Mouse (Mus musculus): Measurements from ENCODE around the gene Nos1ap. TPM values are rescaled to one million over a fixed set of nuclear protein-coding genes. Genes with fewer than 3 reads are reported as not detected.

Nos1ap gene
- polyA plus RNA-seq, 1 experiment, result 1.1 TPM

DNA sequence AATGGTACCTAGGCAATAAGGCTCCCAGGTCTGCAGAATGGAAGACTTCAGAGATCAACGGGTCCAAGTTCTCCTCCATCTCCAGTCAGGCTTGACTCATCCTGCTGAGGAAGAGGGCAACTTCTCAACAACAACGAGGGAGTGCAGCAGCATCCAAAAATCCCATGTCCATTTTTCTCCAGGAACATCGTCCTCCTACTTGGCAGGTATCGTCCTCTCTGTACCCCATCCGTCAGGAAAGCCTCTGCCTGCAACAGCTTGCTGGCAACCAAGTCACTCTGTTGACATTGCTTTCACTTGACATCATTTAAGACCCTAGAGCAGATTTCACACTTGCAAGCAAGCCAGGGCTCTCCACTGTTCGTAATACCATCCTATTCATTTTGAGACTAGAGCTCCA is 33.0 kb downstream of the Nos1ap start:
- H3K9me3 ChIP-seq (ENCODE audit: control insufficient read depth, low read length), result peaks cover 3% of the 10 kb centered on the region; the same call in 1 of the 2 replicates
- H3K4me1 ChIP-seq (ENCODE audit: control insufficient read depth), result peaks cover 10% of the 10 kb centered on the region
- no peaks in the 10 kb centered on the region for H3K27me3 ChIP-seq (ENCODE audit: control insufficient read depth)
- H3K36me3 ChIP-seq (ENCODE audit: control insufficient read depth), result no peaks in the 10 kb centered on the region
- H3K4me3 ChIP-seq (replicated peaks), result no peak overlapping the region
- no peak for TF ChIP-seq TAL1 (IDR thresholded peaks at IDR 0.05; ENCODE audit: low read length)
- TF ChIP-seq GATA1 (IDR thresholded peaks at IDR 0.05; ENCODE audit: low read length), result no peak

DNA sequence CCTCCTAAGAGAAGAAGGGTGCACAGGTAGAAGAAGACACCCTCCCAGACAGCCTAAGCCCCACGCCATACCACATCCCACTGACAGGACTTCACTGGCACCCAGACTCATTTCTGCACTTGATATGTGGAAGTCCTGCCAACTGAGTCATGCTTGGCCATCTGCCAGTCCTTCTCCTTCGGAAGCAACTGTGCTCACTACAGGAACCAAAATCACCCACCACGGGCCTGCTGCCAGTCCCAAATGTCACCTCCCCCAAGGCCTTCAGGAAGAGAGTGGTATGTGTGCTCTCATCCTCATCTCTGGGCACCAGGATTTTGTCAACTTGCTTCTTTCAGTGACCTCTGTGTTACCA is 34.7 kb downstream of the Nos1ap start:
- TF ChIP-seq TAL1 (IDR thresholded peaks at IDR 0.05; ENCODE audit: low read length) (no peak), GATA1 (IDR thresholded peaks at IDR 0.05; ENCODE audit: low read length) (no peak)
- no peak overlapping the region for H3K4me3 ChIP-seq (replicated peaks)
- H3K4me1 ChIP-seq (ENCODE audit: control insufficient read depth), result peaks cover 10% of the 10 kb centered on the region
- H3K27me3 ChIP-seq (ENCODE audit: control insufficient read depth), result no peaks in the 10 kb centered on the region
- H3K9me3 ChIP-seq (ENCODE audit: control insufficient read depth, low read length), result peaks cover 3% of the 10 kb centered on the region; the same call in 1 of the 2 replicates
- H3K36me3 ChIP-seq (ENCODE audit: control insufficient read depth), result no peaks in the 10 kb centered on the region

DNA sequence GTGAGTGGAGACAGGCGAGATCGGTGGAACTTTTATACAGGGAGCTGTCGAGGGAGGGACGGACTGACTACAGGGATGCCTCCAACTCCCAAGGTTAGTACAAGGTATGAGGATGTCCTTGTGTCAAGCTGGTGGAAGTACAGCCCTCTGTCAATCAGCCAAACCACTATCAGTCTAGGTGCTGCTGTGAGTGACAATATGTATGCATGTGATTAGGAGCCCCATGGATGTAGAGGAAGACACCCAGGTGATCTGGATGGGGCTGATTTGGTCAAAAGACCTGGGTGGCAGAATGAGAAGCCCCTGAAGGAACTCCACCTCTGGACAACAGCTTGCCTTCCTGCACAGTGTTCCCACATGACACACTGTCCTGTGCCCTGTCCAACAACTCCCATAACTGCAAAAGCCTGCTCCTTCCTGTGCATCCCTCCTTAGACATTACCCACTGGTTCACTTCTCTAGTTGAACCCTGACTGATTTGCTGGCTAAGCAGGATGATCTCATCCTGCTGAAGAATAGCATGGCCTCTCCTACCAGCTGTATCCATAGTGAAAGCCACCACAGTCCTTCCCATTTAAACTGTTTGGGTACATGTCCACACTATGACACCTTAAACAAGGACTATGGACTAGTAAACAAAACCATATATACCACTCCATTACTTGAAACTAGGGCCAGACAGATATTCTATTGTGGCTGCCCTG is 35.3 kb downstream of the Nos1ap start:
- peaks cover 3% of the 10 kb centered on the region; the same call in 1 of the 2 replicates for H3K9me3 ChIP-seq (ENCODE audit: control insufficient read depth, low read length)
- H3K36me3 ChIP-seq (ENCODE audit: control insufficient read depth), result no peaks in the 10 kb centered on the region
- no peaks in the 10 kb centered on the region for H3K27me3 ChIP-seq (ENCODE audit: control insufficient read depth)
- TF ChIP-seq TAL1 (IDR thresholded peaks at IDR 0.05; ENCODE audit: low read length) (no peak), GATA1 (IDR thresholded peaks at IDR 0.05; ENCODE audit: low read length) (no peak)
- H3K4me3 ChIP-seq (replicated peaks), result no peak overlapping the region
- H3K4me1 ChIP-seq (ENCODE audit: control insufficient read depth), result peaks cover 10% of the 10 kb centered on the region

DNA sequence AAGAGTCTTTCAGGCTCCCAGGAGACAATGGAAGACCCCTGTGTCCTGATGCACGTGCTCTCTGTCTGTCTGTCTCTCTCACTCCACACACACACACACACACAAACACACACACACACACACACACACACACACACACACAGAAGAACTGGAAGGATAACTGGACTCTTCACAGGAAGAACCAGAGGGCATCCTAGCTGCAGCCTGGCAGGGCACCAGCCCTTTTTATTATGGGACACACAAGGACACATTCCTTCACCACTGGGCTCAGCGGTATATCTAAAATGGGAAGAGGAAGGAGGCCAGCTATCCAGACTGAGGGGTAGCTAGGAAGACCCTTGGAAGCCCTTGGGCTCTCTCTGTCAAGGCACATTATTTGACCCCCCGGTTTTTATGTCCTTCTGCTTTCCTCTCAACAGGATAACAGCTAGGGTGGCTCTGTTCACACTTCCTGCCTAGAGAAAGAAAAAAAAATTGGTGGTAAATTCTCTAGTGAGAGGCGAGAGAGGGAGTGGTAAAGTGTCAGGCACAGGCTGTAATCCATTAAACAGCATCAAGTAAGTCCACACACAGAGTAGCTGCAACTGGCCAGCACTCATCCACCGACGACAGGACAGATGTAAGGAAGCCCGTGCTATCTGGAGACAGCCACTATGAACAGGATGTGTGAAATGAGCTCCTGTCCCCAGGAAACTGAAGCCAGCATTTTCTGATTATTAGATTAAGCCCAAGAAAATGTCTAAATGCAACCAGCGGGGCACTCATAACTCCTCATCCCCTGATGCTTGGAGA is 38.8 kb downstream of the Nos1ap start:
- H3K9me3 ChIP-seq (ENCODE audit: control insufficient read depth, low read length), result peaks cover 3% of the 10 kb centered on the region; the same call in 1 of the 2 replicates
- H3K36me3 ChIP-seq (ENCODE audit: control insufficient read depth), result no peaks in the 10 kb centered on the region
- no peak for TF ChIP-seq TAL1 (IDR thresholded peaks at IDR 0.05; ENCODE audit: low read length)
- no peak for TF ChIP-seq GATA1 (IDR thresholded peaks at IDR 0.05; ENCODE audit: low read length)
- H3K4me1 ChIP-seq (ENCODE audit: control insufficient read depth), result peaks cover 10% of the 10 kb centered on the region
- no peaks in the 10 kb centered on the region for H3K27me3 ChIP-seq (ENCODE audit: control insufficient read depth)
- no peak overlapping the region for H3K4me3 ChIP-seq (replicated peaks)

DNA sequence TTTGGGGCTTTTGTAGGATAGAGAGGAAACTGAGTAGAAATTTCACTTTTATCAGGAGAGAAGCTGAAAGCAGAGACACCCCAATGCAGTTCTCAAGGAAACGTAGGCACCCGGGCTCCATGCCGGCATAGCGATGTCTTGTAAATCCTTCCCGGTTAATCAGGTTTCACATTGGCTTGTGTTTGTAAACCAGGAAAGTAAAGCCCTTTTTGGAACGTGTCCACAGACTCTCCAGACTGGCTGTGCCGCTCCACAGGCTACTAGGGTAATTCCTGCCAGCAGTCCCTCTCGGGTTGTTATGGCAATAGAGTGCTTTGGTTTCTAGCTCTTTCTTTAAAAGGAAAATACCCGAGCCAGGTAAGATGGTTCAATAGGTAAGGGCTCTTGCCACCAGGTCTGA is 40.6 kb downstream of the Nos1ap start:
- TF ChIP-seq TAL1 (IDR thresholded peaks at IDR 0.05; ENCODE audit: low read length) (no peak), GATA1 (IDR thresholded peaks at IDR 0.05; ENCODE audit: low read length) (no peak)
- Histone ChIP-seq H3K27me3 (ENCODE audit: control insufficient read depth) (no peaks in the 10 kb centered on the region), H3K4me3 (replicated peaks) (no peak overlapping the region), H3K36me3 (ENCODE audit: control insufficient read depth) (no peaks in the 10 kb centered on the region), H3K9me3 (ENCODE audit: control insufficient read depth, low read length) (peaks cover 3% of the 10 kb centered on the region; the same call in 1 of the 2 replicates), H3K4me1 (ENCODE audit: control insufficient read depth) (peaks cover under 1% of the 10 kb centered on the region)

DNA sequence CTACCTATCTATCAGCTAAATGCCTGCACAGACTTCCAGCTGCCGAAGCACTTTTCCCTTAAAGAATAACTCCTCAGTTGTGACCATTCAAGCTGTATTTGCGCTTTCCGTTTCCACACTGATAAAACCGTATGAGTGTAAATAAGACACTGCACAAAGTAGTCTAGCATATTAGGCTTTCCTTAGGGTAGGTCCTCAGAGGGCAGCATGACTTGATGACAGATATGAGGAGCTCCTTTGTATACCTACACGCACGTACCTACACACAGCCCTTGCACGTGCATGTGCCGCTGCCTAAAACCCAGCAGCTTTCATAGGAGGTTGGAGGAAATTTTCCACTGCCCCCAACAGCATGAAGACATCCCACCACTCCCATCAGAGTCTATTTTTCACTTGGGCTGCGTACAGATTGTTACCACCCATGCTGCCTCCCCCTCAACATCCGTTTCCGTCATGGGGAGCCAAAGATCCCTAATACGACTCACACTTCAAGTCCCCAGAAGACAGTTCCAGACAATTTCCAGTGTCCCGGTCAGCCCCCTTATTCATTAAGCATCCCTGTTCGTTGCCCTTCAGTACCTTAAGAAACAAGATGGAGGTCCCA is 41.4 kb downstream of the Nos1ap start:
- Histone ChIP-seq H3K4me1 (ENCODE audit: control insufficient read depth) (no peaks in the 10 kb centered on the region), H3K36me3 (ENCODE audit: control insufficient read depth) (no peaks in the 10 kb centered on the region), H3K4me3 (replicated peaks) (no peak overlapping the region), H3K9me3 (ENCODE audit: control insufficient read depth, low read length) (peaks cover 3% of the 10 kb centered on the region; the same call in 1 of the 2 replicates), H3K27me3 (ENCODE audit: control insufficient read depth) (no peaks in the 10 kb centered on the region)
- TF ChIP-seq TAL1 (IDR thresholded peaks at IDR 0.05; ENCODE audit: low read length) (no peak), GATA1 (IDR thresholded peaks at IDR 0.05; ENCODE audit: low read length) (no peak)

DNA sequence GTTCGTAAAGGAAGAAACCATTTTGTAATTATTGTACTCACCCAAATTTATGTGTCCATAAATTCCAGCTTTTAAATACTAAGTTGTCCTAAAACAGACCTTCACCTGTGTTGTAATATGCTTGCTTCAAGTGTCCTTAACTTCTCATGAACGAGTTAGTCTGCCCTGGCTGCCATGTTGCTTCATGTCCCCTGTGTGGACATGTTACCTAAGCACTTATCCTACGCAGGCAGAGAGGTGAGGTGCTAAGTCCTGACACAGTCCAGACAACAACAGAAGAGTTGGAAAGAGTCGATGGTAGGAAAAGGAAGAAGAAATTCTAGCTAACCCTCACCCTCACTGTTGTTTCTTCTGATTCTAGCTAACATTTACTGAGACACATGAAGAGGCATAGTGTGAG is 43.4 kb downstream of the Nos1ap start:
- H3K4me1 ChIP-seq (ENCODE audit: control insufficient read depth), result no peaks in the 10 kb centered on the region
- peaks cover 2% of the 10 kb centered on the region; the same call in 1 of the 2 replicates for H3K9me3 ChIP-seq (ENCODE audit: control insufficient read depth, low read length)
- no peaks in the 10 kb centered on the region for H3K36me3 ChIP-seq (ENCODE audit: control insufficient read depth)
- TF ChIP-seq GATA1 (IDR thresholded peaks at IDR 0.05; ENCODE audit: low read length), result no peak
- no peak for TF ChIP-seq TAL1 (IDR thresholded peaks at IDR 0.05; ENCODE audit: low read length)
- H3K27me3 ChIP-seq (ENCODE audit: control insufficient read depth), result no peaks in the 10 kb centered on the region
- no peak overlapping the region for H3K4me3 ChIP-seq (replicated peaks)

DNA sequence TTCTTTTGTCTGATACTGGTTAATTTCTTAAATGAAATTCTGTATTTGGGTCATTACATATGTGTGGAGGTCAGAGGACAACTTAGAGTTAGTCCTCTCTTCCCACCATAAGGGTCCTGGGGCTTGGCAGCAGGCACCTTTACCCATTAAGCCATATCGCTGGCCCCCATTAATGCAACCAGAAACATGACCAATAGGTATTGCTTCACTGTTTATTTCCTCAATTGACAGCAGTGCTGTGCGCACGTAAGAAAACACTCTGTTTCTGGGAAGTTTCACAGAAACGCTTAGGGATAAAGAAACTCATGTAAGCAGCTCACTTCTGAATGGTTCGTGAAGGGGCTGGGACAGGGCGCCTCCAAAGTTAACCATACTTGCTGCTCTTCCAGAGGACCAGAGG is 44.4 kb downstream of the Nos1ap start:
- Histone ChIP-seq H3K4me1 (ENCODE audit: control insufficient read depth) (no peaks in the 10 kb centered on the region), H3K9me3 (ENCODE audit: control insufficient read depth, low read length) (peaks cover 3% of the 10 kb centered on the region; the same call in 1 of the 2 replicates), H3K27me3 (ENCODE audit: control insufficient read depth) (no peaks in the 10 kb centered on the region), H3K4me3 (replicated peaks) (no peak overlapping the region), H3K36me3 (ENCODE audit: control insufficient read depth) (no peaks in the 10 kb centered on the region)
- TF ChIP-seq GATA1 (IDR thresholded peaks at IDR 0.05; ENCODE audit: low read length), result no peak
- TF ChIP-seq TAL1 (IDR thresholded peaks at IDR 0.05; ENCODE audit: low read length), result no peak

DNA sequence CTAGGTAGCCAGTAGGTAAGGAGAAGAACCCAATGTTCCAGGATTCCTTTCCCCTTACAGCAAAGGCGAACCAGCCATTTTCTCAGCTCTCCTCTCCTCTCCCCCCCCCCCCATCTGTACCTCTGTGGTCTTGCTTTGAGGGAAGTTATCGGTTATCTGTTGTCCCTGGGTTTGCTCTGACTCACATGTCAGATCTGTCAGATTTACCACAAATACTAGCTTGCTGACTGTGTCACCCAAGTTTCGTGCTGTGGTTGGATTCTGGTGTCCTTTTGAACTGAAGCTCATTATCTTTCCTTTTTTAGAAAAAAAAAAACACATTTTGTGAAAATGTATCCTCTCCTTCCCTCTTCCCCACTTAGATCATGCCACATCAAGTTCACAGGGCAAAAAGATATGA is 50.2 kb downstream of the Nos1ap start:
- peaks cover 3% of the 10 kb centered on the region; the same call in 1 of the 2 replicates for H3K9me3 ChIP-seq (ENCODE audit: control insufficient read depth, low read length)
- H3K27me3 ChIP-seq (ENCODE audit: control insufficient read depth), result no peaks in the 10 kb centered on the region
- H3K36me3 ChIP-seq (ENCODE audit: control insufficient read depth), result no peaks in the 10 kb centered on the region
- H3K4me1 ChIP-seq (ENCODE audit: control insufficient read depth), result no peaks in the 10 kb centered on the region
- TF ChIP-seq TAL1 (IDR thresholded peaks at IDR 0.05; ENCODE audit: low read length), result no peak
- TF ChIP-seq GATA1 (IDR thresholded peaks at IDR 0.05; ENCODE audit: low read length), result no peak
- H3K4me3 ChIP-seq (replicated peaks), result no peak overlapping the region
